Mouse (Mus musculus): ENCODE measurements at regions not wholly inside any gene's neighbourhood (a gene's known extent, or its start where the extent isn't known, plus 50 kb on each side); places are given as distances from the start of the nearest gene placed in this dataset.

GRCm38 (mm10) chr3:34330970-34331888 is 250.1 kb upstream of the Dnajc19 start:
- WGBS: 21% methylated on average over 22 of the region's 22 CpGs
- no peaks in the 10 kb centered on the region for H3K36me3 ChIP-seq (ENCODE audit: control insufficient read depth, insufficient read depth, low read length)
- H3K27me3 ChIP-seq (replicated peaks; ENCODE audit: control insufficient read depth, insufficient read depth, low read length): 0 out of 2 replicates have a peak, but pooled peaks cover 1% of the 10 kb centered on the region
- H3K27ac ChIP-seq (ENCODE audit: insufficient read depth, low read depth, low read length): no peak overlapping the region
- DNase-seq: no peak
- no peaks in the 10 kb centered on the region; the same call in 1 of the 2 replicates for H3K4me1 ChIP-seq (ENCODE audit: control insufficient read depth, insufficient read depth, low read length)
- H3K4me3 ChIP-seq (ENCODE audit: insufficient read depth, low read depth, low read length): no peak overlapping the region
- TF ChIP-seq CTCF (conservative IDR thresholded peaks at IDR 0.05; ENCODE audit: insufficient read depth, insufficient read length, low read depth, low read length): no peak
- no peak for TF ChIP-seq POLR2A (IDR thresholded peaks at IDR 0.05; ENCODE audit: low read depth, low read length)

GRCm38 (mm10) chr3:34328865-34329264 is 247.7 kb upstream of the Dnajc19 start:
- DNase-seq: peak; percentile 37
- Histone ChIP-seq H3K4me3 (ENCODE audit: insufficient read depth, low read depth, low read length) (no peak overlapping the region), H3K4me1 (ENCODE audit: control insufficient read depth, insufficient read depth, low read length) (no peaks in the 10 kb centered on the region; the same call in 1 of the 2 replicates), H3K27ac (ENCODE audit: insufficient read depth, low read depth, low read length) (no peak overlapping the region), H3K36me3 (ENCODE audit: control insufficient read depth, insufficient read depth, low read length) (no peaks in the 10 kb centered on the region), H3K27me3 (replicated peaks; ENCODE audit: control insufficient read depth, insufficient read depth, low read length) (0 out of 2 replicates have a peak, but pooled peaks cover 1% of the 10 kb centered on the region)
- TF ChIP-seq POLR2A (IDR thresholded peaks at IDR 0.05; ENCODE audit: low read depth, low read length) (no peak), CTCF (conservative IDR thresholded peaks at IDR 0.05; ENCODE audit: insufficient read depth, insufficient read length, low read depth, low read length) (peak; percentile 55)
- WGBS: 21% methylated on average over 2 of the region's 2 CpGs

- TF ChIP-seq CTCF (conservative IDR thresholded peaks at IDR 0.05; ENCODE audit: insufficient read depth, insufficient read length, low read depth, low read length) (no peak), POLR2A (IDR thresholded peaks at IDR 0.05; ENCODE audit: low read depth, low read length) (no peak)
- Histone ChIP-seq H3K27ac (ENCODE audit: insufficient read depth, low read depth, low read length) (no peak overlapping the region), H3K27me3 (replicated peaks; ENCODE audit: control insufficient read depth, insufficient read depth, low read length) (0 out of 2 replicates have a peak, but pooled peaks cover 1% of the 10 kb centered on the region), H3K36me3 (ENCODE audit: control insufficient read depth, insufficient read depth, low read length) (no peaks in the 10 kb centered on the region), H3K4me1 (ENCODE audit: control insufficient read depth, insufficient read depth, low read length) (no peaks in the 10 kb centered on the region), H3K4me3 (ENCODE audit: insufficient read depth, low read depth, low read length) (no peak overlapping the region)
- 94% methylated on average over 1 of the region's 1 CpGs for WGBS
- DNase-seq: no peak
Observed at GRCm38 (mm10) chr3:34325669-34326068, 244.5 kb upstream of the Dnajc19 start.

- Histone ChIP-seq H3K4me3 (ENCODE audit: insufficient read depth, low read depth, low read length) (no peak overlapping the region), H3K27ac (ENCODE audit: insufficient read depth, low read depth, low read length) (no peak overlapping the region), H3K36me3 (ENCODE audit: control insufficient read depth, insufficient read depth, low read length) (no peaks in the 10 kb centered on the region), H3K4me1 (ENCODE audit: control insufficient read depth, insufficient read depth, low read length) (no peaks in the 10 kb centered on the region), H3K27me3 (replicated peaks; ENCODE audit: control insufficient read depth, insufficient read depth, low read length) (0 out of 2 replicates have a peak, but pooled peaks cover 1% of the 10 kb centered on the region)
- 27% methylated on average over 15 of the region's 15 CpGs for WGBS
- no peak for DNase-seq
- no peak for TF ChIP-seq CTCF (conservative IDR thresholded peaks at IDR 0.05; ENCODE audit: insufficient read depth, insufficient read length, low read depth, low read length)
- no peak for TF ChIP-seq POLR2A (IDR thresholded peaks at IDR 0.05; ENCODE audit: low read depth, low read length)
Observed at GRCm38 (mm10) chr3:34322527-34323210, 241.5 kb upstream of the Dnajc19 start.

GRCm38 (mm10) chr3:34314798-34315197 is 233.7 kb upstream of the Dnajc19 start:
- Histone ChIP-seq H3K27me3 (replicated peaks; ENCODE audit: control insufficient read depth, insufficient read depth, low read length) (no peaks in the 10 kb centered on the region), H3K36me3 (ENCODE audit: control insufficient read depth, insufficient read depth, low read length) (no peaks in the 10 kb centered on the region), H3K4me1 (ENCODE audit: control insufficient read depth, insufficient read depth, low read length) (no peaks in the 10 kb centered on the region), H3K4me3 (ENCODE audit: insufficient read depth, low read depth, low read length) (no peak overlapping the region), H3K27ac (ENCODE audit: insufficient read depth, low read depth, low read length) (no peak overlapping the region)
- no peak for TF ChIP-seq CTCF (conservative IDR thresholded peaks at IDR 0.05; ENCODE audit: insufficient read depth, insufficient read length, low read depth, low read length)
- TF ChIP-seq POLR2A (IDR thresholded peaks at IDR 0.05; ENCODE audit: low read depth, low read length): no peak
- WGBS: 87% methylated on average over 8 of the region's 8 CpGs
- DNase-seq: no peak

GRCm38 (mm10) chr3:34314393-34314792 is 233.3 kb upstream of the Dnajc19 start:
- Histone ChIP-seq H3K27me3 (replicated peaks; ENCODE audit: control insufficient read depth, insufficient read depth, low read length) (no peaks in the 10 kb centered on the region), H3K36me3 (ENCODE audit: control insufficient read depth, insufficient read depth, low read length) (no peaks in the 10 kb centered on the region), H3K4me1 (ENCODE audit: control insufficient read depth, insufficient read depth, low read length) (no peaks in the 10 kb centered on the region), H3K4me3 (ENCODE audit: insufficient read depth, low read depth, low read length) (no peak overlapping the region), H3K27ac (ENCODE audit: insufficient read depth, low read depth, low read length) (no peak overlapping the region)
- TF ChIP-seq POLR2A (IDR thresholded peaks at IDR 0.05; ENCODE audit: low read depth, low read length): no peak
- TF ChIP-seq CTCF (conservative IDR thresholded peaks at IDR 0.05; ENCODE audit: insufficient read depth, insufficient read length, low read depth, low read length): no peak
- WGBS: 80% methylated on average over 11 of the region's 11 CpGs
- no peak for DNase-seq

- H3K36me3 ChIP-seq (ENCODE audit: control insufficient read depth, insufficient read depth, low read length): no peaks in the 10 kb centered on the region
- H3K27ac ChIP-seq (ENCODE audit: insufficient read depth, low read depth, low read length): no peak overlapping the region
- no peaks in the 10 kb centered on the region for H3K4me1 ChIP-seq (ENCODE audit: control insufficient read depth, insufficient read depth, low read length)
- no peak for TF ChIP-seq CTCF (conservative IDR thresholded peaks at IDR 0.05; ENCODE audit: insufficient read depth, insufficient read length, low read depth, low read length)
- no peak for TF ChIP-seq POLR2A (IDR thresholded peaks at IDR 0.05; ENCODE audit: low read depth, low read length)
- no peaks in the 10 kb centered on the region for H3K27me3 ChIP-seq (replicated peaks; ENCODE audit: control insufficient read depth, insufficient read depth, low read length)
- WGBS: 82% methylated on average over 6 of the region's 6 CpGs
- DNase-seq: no peak
- no peak overlapping the region for H3K4me3 ChIP-seq (ENCODE audit: insufficient read depth, low read depth, low read length)
Observed at GRCm38 (mm10) chr3:34311944-34312343, 230.8 kb upstream of the Dnajc19 start.
